8 mouse cellular contexts compared by ENCODE assay signal in genomic region chr2:120970559-120971080, GRCm38 (mm10). TPM values are rescaled to one million over a fixed set of nuclear protein-coding genes. Genes with fewer than 3 reads are reported as not detected.
DNase-seq lines count a peak whose midpoint lies in the region; ATAC-seq lines count a peak whose summit lies in the region.

Gene Ubr1 (minus strand): TSS chr2:120970715.

- H3K27me3 ChIP-seq in forebrain, embryonic 10.5 days (ENCODE audit: poor library complexity, severe bottlenecking): peaks cover 7% of the 10 kb centered on the region; the same call in 1 of the 2 replicates
- no peaks in the 10 kb centered on the region for H3K27me3 ChIP-seq in heart, embryonic 14.5 days (ENCODE audit: control insufficient read depth, insufficient read depth, low read length)
- H3K27me3 ChIP-seq in liver, embryonic 12.5 days (replicated peaks): no peaks in the 10 kb centered on the region
- no peaks in the 10 kb centered on the region for H3K27me3 ChIP-seq in splenic B cell, adult 2 months (ENCODE audit: control insufficient read depth, insufficient read depth, low read length, poor library complexity, severe bottlenecking)

- H3K4me1 ChIP-seq in forebrain, embryonic 10.5 days: peaks cover 21% of the 10 kb centered on the region
- H3K4me1 ChIP-seq in heart, embryonic 14.5 days (ENCODE audit: control insufficient read depth in 2 of 2, insufficient read depth in 2 of 2, low read length in 2 of 2): peaks cover 2 to 9% of the 10 kb centered on the region in 2 experiments; a peak in 3 of 4 replicates
- H3K4me1 ChIP-seq in liver, embryonic 12.5 days: peaks cover 54% of the 10 kb centered on the region

- H3K4me2 ChIP-seq in heart, embryonic 14.5 days (ENCODE audit: low read length): peak within 1 kb of the TSS; percentile 79
- peak within 1 kb of the TSS; percentile 72 for H3K4me2 ChIP-seq in liver, embryonic 12.5 days

- under 1% methylated on average over 39 of the region's 39 CpGs for WGBS in forebrain, embryonic 10.5 days
- under 1% methylated on average over 39 of the region's 39 CpGs for WGBS in heart, embryonic 14.5 days
- under 1% methylated on average over 39 of the region's 39 CpGs for WGBS in liver, embryonic 12.5 days (ENCODE audit: insufficient replicate concordance)

- peaks cover 16% of the 10 kb centered on the region; the same call in 1 of the 2 replicates for H3K36me3 ChIP-seq in forebrain, embryonic 10.5 days (replicated peaks)
- H3K36me3 ChIP-seq in heart, embryonic 14.5 days (ENCODE audit: control insufficient read depth, insufficient read depth, low read length): 0 out of 2 replicates have a peak, but pooled peaks cover 8% of the 10 kb centered on the region
- peaks cover 10% of the 10 kb centered on the region; the same call in 1 of the 2 replicates for H3K36me3 ChIP-seq in liver, embryonic 12.5 days
- H3K36me3 ChIP-seq in splenic B cell, adult 2 months (ENCODE audit: control insufficient read depth, insufficient read depth, low read length, poor library complexity, severe bottlenecking): no peaks in the 10 kb centered on the region

- H3K9ac ChIP-seq in heart, embryonic 14.5 days (ENCODE audit: low read length): peak within 1 kb of the TSS; percentile 86
- H3K9ac ChIP-seq in liver, embryonic 12.5 days: peak within 1 kb of the TSS; percentile 87

- ATAC-seq in heart, embryonic 14.5 days (ENCODE audit: insufficient number of reproducible peaks, insufficient read depth, low FRiP score, low read depth): peak; percentile 77
- peak; percentile 86 for ATAC-seq in liver, embryonic 12.5 days

- peak within 1 kb of the TSS; percentile 95 for H3K27ac ChIP-seq in forebrain, embryonic 10.5 days
- peak within 1 kb of the TSS; percentile 75 to 82 for H3K27ac ChIP-seq in heart, embryonic 14.5 days (replicated peaks in 1 of 2; ENCODE audit: control insufficient read depth in 1 of 2, insufficient read depth in 1 of 2, low read depth in 2 of 2, low read length in 2 of 2)
- H3K27ac ChIP-seq in liver, embryonic 12.5 days: peak within 1 kb of the TSS; percentile 86

- no peaks in the 10 kb centered on the region for H3K9me3 ChIP-seq in forebrain, embryonic 10.5 days
- no peaks in the 10 kb centered on the region for H3K9me3 ChIP-seq in heart, embryonic 14.5 days (ENCODE audit: control insufficient read depth, low read length)
- H3K9me3 ChIP-seq in liver, embryonic 12.5 days (replicated peaks): no peaks in the 10 kb centered on the region

- H3K4me3 ChIP-seq in forebrain, embryonic 10.5 days: peak within 1 kb of the TSS; percentile 85
- H3K4me3 ChIP-seq in heart, embryonic 14.5 days (ENCODE audit: control insufficient read depth in 1 of 2, insufficient read depth in 1 of 2, low read depth in 1 of 2, low read length in 2 of 2): peak within 1 kb of the TSS; percentile 83 to 92
- peak within 1 kb of the TSS; percentile 84 for H3K4me3 ChIP-seq in liver, embryonic 12.5 days

- peak; percentile 83 to 84 for DNase-seq in CD8-positive naive resting alpha-beta T cell, adult 2 months (ENCODE audit: low read depth in 2 of 2, low spot score in 2 of 2)
- peak; percentile 76 for DNase-seq in c-Kit-negative CD71-positive TER-119-positive erythroid progenitor cells, embryonic 14.5 days (ENCODE audit: low read depth, low spot score)
- peak; percentile 88 for DNase-seq in forebrain, embryonic 10.5 days (ENCODE audit: extremely low spot score, low spot score)
- DNase-seq in kidney, postnatal 10 days: peak; percentile 92
- DNase-seq in naive thymus-derived CD4-positive, alpha-beta T cell, adult 2 months (ENCODE audit: low read depth): peak; percentile 90
- peak; percentile 91 for DNase-seq in splenic B cell, adult 2 months (ENCODE audit: low read depth, low spot score)

RNA-seq across cellular contexts. Expression of gene Ubr1, which starts in this region (rescaled TPM):
- 27.0 and 27.7 TPM in 2 replicates for polyA plus RNA-seq in forebrain, embryonic 10.5 days (2016; fragmentation: Nextera tagmentation; extraction: Ambion mirVana)
- 19.7 and 24.4 TPM in 2 replicates for polyA plus RNA-seq in heart, embryonic 14.5 days (2014; fragmentation: Nextera tagmentation; extraction: Ambion mirVana)
- 16.1 and 18.3 TPM in 2 replicates for polyA plus RNA-seq in liver, embryonic 12.5 days (2016; fragmentation: Nextera tagmentation; extraction: Ambion mirVana)

Comparison
In these comparisons a context has a peak if more than half of its experiments do, and no peak if none do; other contexts are left out.
1. Peak in every context shown above with its lines: DNase-seq, ATAC-seq, H3K4me3 ChIP-seq and H3K27ac ChIP-seq.